Mouse (Mus musculus): ENCODE data around the gene Ascl1. TPM values are rescaled to one million over a fixed set of nuclear protein-coding genes. Genes with fewer than 3 reads are reported as not detected.
A peak's percentile ranks its signal among the peaks of the same experiment; 100 is the strongest.

Ascl1 gene
- total and polyA plus RNA-seq, 2 experiments from 2014 or later = 2.5 to 16.3 TPM

DNA sequence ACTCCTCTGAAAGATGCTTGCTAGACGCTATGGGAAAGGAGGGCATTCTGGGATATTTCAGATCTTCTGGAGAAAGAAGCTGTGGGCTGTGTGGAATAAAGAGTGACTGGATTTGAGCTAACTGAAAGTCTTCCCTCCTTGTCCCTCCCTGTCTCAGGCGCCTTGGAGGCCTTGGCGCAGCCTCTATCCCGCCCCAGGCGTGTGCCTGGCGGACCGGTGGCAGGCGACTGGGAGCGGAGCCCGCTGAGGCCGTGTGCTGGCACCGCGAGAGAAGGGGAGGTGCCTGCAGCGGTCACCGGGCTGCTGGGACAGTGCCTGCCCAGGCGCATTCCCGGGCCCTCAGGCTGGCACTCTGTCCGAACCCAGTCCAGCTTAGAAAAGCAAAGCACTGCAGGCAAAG lies 1.1 kb upstream of the Ascl1 start:
- peak overlapping the region; percentile 93 for H3K4me2 ChIP-seq (ENCODE audit: low read depth, low read length, poor library complexity, severe bottlenecking)
- H3K27ac ChIP-seq (ENCODE audit: low read depth, low read length) = no peak overlapping the region
- TF ChIP-seq CTCF (IDR thresholded peaks at IDR 0.05) = no peak
- peak; percentile 61 for ATAC-seq (ENCODE audit: low FRiP score)
- 1% methylated on average over 18 of the region's 18 CpGs for WGBS
- H3K4me3 ChIP-seq (ENCODE audit: low read depth, low read length) = peak overlapping the region; percentile 76; the same call in 1 of the 2 replicates
- no peaks in the 10 kb centered on the region for H3K36me3 ChIP-seq (ENCODE audit: insufficient read depth, low read length)
- no peaks in the 10 kb centered on the region for H3K27me3 ChIP-seq (ENCODE audit: insufficient read depth, low read length)
- no peaks in the 10 kb centered on the region for H3K9me3 ChIP-seq (ENCODE audit: low read length)
- peak; percentile 73 for DNase-seq (ENCODE audit: low spot score)
- H3K9ac ChIP-seq (replicated peaks; ENCODE audit: low read length, poor library complexity, severe bottlenecking) = no peak overlapping the region
- H3K4me1 ChIP-seq (ENCODE audit: insufficient read depth, low read length) = no peaks in the 10 kb centered on the region; the same call in 1 of the 2 replicates

DNA sequence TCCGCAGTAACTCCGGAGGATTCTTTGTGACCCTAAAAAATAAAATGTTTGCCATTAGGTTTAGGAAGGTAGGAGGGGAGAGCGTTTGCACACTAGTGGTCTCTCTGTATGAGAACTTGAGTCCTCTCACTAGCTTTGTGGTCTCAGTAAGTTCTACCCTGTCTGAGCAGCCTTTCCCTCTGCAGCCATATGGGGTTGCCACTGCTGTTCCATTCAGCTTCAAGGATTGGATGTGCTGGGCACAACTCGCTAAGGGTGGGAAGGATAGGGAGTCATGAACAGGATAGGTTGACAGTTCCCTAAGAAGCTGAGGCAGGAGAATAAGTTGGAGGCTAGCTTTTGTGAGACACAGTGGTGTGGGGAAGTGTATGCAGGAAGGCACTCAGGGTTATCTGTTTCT lies 716 bp upstream of the Ascl1 start:
- H3K4me3 ChIP-seq (ENCODE audit: low read depth, low read length) = peak overlapping the region; percentile 76
- H3K4me2 ChIP-seq (ENCODE audit: low read depth, low read length, poor library complexity, severe bottlenecking) = peak overlapping the region; percentile 93
- no peaks in the 10 kb centered on the region; the same call in 1 of the 2 replicates for H3K4me1 ChIP-seq (ENCODE audit: insufficient read depth, low read length)
- DNase-seq (ENCODE audit: low spot score) (no peak), ATAC-seq (ENCODE audit: low FRiP score) (no peak)
- H3K9ac ChIP-seq (replicated peaks; ENCODE audit: low read length, poor library complexity, severe bottlenecking) = no peak overlapping the region
- no peaks in the 10 kb centered on the region for H3K9me3 ChIP-seq (ENCODE audit: low read length)
- 0% methylated on average over 4 of the region's 4 CpGs for WGBS
- no peak overlapping the region for H3K27ac ChIP-seq (ENCODE audit: low read depth, low read length)
- TF ChIP-seq CTCF (IDR thresholded peaks at IDR 0.05) = no peak
- no peaks in the 10 kb centered on the region for H3K27me3 ChIP-seq (ENCODE audit: insufficient read depth, low read length)
- no peaks in the 10 kb centered on the region for H3K36me3 ChIP-seq (ENCODE audit: insufficient read depth, low read length)

DNA sequence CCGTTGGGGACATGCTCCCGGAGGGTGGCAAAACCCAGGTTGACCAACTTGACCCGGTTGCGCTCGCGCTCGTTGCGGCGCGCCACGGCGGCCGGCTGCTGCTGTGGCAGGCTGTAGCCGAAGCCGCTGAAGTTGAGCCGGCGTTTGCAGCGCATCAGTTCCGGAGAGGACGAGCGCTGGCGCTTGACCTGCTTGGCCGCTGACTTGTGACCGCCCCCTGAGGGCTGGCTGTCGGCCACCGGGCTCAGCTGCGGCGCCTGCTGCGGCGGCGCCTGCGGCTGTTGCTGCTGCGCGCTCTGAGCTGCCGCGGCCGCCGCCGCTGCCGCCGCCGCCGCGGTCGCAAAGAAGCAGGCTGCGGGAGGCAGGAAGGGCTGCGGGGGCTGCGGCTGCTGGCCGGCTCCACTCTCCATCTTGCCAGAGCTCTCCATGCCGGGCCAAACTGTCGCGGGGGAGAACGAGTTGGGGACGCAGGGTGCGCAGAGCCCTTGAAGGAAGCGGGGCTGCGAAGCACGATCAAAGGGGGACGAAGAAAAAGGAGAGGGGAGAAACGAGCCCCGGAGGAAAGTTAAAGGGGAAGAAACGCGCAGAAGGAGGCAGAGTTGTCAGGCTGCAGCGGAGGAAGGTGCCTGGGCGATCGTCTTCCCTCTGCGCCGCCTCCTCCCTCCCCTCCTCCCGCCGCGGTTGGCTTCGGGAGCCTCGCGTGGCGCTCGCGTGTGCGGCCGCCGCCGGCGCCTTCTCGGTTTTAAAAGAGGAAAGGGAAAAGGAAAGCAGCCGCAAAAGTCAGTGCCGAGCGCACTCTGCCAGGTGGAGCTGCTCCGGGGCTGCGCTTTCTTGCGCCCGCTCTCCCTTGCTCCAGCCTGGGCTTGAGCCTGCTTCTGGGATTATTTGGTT lies 554 bp downstream of the Ascl1 start:
- Histone ChIP-seq H3K27ac (ENCODE audit: low read depth, low read length) (peak overlapping the region; percentile 69), H3K36me3 (ENCODE audit: insufficient read depth, low read length) (no peaks in the 10 kb centered on the region), H3K4me1 (ENCODE audit: insufficient read depth, low read length) (no peaks in the 10 kb centered on the region; the same call in 1 of the 2 replicates), H3K9me3 (ENCODE audit: low read length) (no peaks in the 10 kb centered on the region), H3K27me3 (ENCODE audit: insufficient read depth, low read length) (no peaks in the 10 kb centered on the region), H3K9ac (replicated peaks; ENCODE audit: low read length, poor library complexity, severe bottlenecking) (peak overlapping the region; percentile 73), H3K4me2 (ENCODE audit: low read depth, low read length, poor library complexity, severe bottlenecking) (peak overlapping the region; percentile 93), H3K4me3 (ENCODE audit: low read depth, low read length) (peak overlapping the region; percentile 76)
- DNase-seq (ENCODE audit: low spot score) (peak; percentile 72), ATAC-seq (ENCODE audit: low FRiP score) (peak; percentile 29)
- no peak for TF ChIP-seq CTCF (IDR thresholded peaks at IDR 0.05)
- under 1% methylated on average over 71 of the region's 90 CpGs for WGBS

GRCm38 (mm10) chr10:87492332-87492660 lies 1.2 kb downstream of the Ascl1 start:
- Histone ChIP-seq H3K9ac (replicated peaks; ENCODE audit: low read length, poor library complexity, severe bottlenecking) (peak overlapping the region; percentile 73), H3K27me3 (ENCODE audit: insufficient read depth, low read length) (no peaks in the 10 kb centered on the region), H3K36me3 (ENCODE audit: insufficient read depth, low read length) (no peaks in the 10 kb centered on the region), H3K4me2 (ENCODE audit: low read depth, low read length, poor library complexity, severe bottlenecking) (peak overlapping the region; percentile 93), H3K4me1 (ENCODE audit: insufficient read depth, low read length) (no peaks in the 10 kb centered on the region; the same call in 1 of the 2 replicates), H3K27ac (ENCODE audit: low read depth, low read length) (peak overlapping the region; percentile 69), H3K9me3 (ENCODE audit: low read length) (no peaks in the 10 kb centered on the region), H3K4me3 (ENCODE audit: low read depth, low read length) (peak overlapping the region; percentile 76)
- WGBS = under 1% methylated on average over 26 of the region's 26 CpGs
- DNase-seq (ENCODE audit: low spot score) (no peak), ATAC-seq (ENCODE audit: low FRiP score) (no peak)
- TF ChIP-seq CTCF (IDR thresholded peaks at IDR 0.05) = no peak

DNA sequence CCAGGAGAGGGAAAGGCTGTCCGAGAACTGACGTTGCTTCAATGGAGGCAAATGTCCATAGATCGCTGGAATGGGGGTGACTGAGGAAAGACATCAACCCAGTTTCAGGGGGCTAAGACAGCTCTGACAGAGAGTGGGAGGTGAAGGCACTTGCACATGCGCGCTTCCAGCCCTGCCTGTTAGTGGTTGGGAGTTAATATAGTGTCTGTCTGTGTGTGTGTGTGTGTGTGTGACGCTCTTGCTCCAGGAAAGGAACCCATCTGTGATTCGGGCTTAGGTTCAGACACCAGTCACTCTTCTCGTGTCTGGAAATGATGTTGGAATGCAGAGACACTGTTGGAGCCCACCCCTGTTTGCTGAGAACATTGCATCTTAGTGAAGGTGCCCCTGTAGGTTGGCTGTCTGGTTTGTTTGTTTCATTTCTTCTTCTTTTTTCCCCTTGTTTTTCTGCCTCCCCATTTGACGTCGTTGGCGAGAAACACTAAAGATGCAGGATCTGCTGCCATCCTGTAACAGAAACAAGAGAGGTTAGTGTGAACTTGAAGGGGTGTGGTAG lies 1.9 kb downstream of the Ascl1 start:
- peak overlapping the region; percentile 93 for H3K4me2 ChIP-seq (ENCODE audit: low read depth, low read length, poor library complexity, severe bottlenecking)
- DNase-seq (ENCODE audit: low spot score) (peak; percentile 63), ATAC-seq (ENCODE audit: low FRiP score) (no peak)
- H3K27me3 ChIP-seq (ENCODE audit: insufficient read depth, low read length) = no peaks in the 10 kb centered on the region
- H3K4me1 ChIP-seq (ENCODE audit: insufficient read depth, low read length) = no peaks in the 10 kb centered on the region; the same call in 1 of the 2 replicates
- WGBS = 3% methylated on average over 11 of the region's 11 CpGs
- H3K27ac ChIP-seq (ENCODE audit: low read depth, low read length) = 0 out of 2 replicates have a peak overlapping the region, but pooled peaks have one; percentile 69
- H3K4me3 ChIP-seq (ENCODE audit: low read depth, low read length) = peak overlapping the region; percentile 76
- no peaks in the 10 kb centered on the region for H3K9me3 ChIP-seq (ENCODE audit: low read length)
- H3K9ac ChIP-seq (replicated peaks; ENCODE audit: low read length, poor library complexity, severe bottlenecking) = no peak overlapping the region
- no peak for TF ChIP-seq CTCF (IDR thresholded peaks at IDR 0.05)
- H3K36me3 ChIP-seq (ENCODE audit: insufficient read depth, low read length) = no peaks in the 10 kb centered on the region

DNA sequence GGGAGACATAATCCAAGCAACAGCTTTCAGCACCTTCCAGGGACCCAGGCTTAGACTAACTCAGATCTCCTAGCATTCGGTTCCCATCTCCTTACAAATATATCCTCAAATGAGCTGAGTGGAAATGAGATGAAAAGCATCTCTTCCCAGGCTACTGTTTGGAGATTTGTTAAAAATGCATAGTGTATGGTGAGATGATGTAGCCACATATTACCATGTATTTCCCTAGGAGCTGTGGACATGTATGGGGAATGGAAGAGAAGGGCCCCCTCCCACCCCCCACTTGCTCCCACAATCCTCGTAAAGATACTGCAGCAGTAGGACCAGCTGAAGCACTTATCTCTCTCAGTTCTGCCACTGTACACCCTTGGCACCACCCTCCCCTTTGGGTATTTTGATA lies 3.1 kb downstream of the Ascl1 start:
- TF ChIP-seq CTCF (IDR thresholded peaks at IDR 0.05) = no peak
- Histone ChIP-seq H3K36me3 (ENCODE audit: insufficient read depth, low read length) (no peaks in the 10 kb centered on the region), H3K4me2 (ENCODE audit: low read depth, low read length, poor library complexity, severe bottlenecking) (no peak overlapping the region), H3K4me3 (ENCODE audit: low read depth, low read length) (no peak overlapping the region), H3K9ac (replicated peaks; ENCODE audit: low read length, poor library complexity, severe bottlenecking) (no peak overlapping the region), H3K4me1 (ENCODE audit: insufficient read depth, low read length) (peaks cover under 1% of the 10 kb centered on the region; the same call in 1 of the 2 replicates), H3K27me3 (ENCODE audit: insufficient read depth, low read length) (no peaks in the 10 kb centered on the region), H3K9me3 (ENCODE audit: low read length) (no peaks in the 10 kb centered on the region), H3K27ac (ENCODE audit: low read depth, low read length) (no peak overlapping the region)
- DNase-seq (ENCODE audit: low spot score) (no peak), ATAC-seq (ENCODE audit: low FRiP score) (no peak)
- WGBS = 9% methylated on average over 2 of the region's 2 CpGs

Measured in midbrain, postnatal 0 days (tissue).